Comparison of ENCODE assay signal across 19 mouse cellular contexts in the genomic region with DNA sequence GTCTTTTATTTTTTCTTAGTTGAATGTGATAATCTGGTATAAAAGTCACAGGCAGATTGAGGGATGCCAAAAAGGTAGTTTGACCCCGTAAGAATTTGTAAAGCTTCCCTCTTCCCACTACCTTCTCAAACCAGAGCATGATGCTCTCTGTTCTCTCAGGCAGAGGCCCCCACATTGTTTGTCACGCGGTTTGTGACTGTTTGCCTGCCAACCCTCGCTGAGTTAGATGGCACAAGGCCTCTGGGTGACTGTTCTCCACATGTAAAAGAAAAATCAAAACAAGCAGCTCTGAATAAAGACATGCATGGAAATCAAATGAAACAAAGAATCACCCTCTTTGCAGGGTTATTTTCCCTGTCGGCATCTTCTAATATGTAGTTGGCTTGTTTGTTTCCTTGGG.
DNase-seq lines count a peak whose midpoint lies in the region; ATAC-seq and TF ChIP-seq lines count a peak whose summit lies in the region.
"Had no signal": no experiment of that assay in that cellular context is flagged by ENCODE, and none has a peak within 500 bp of the region (broad histone marks: within the 10 kb centered on the region; RNA-seq: fewer than 3 reads in every experiment).

No protein-coding gene starts in this region.

- ATAC-seq in cerebellum, adult (ENCODE audit: insufficient number of reproducible peaks, low FRiP score, low TSS enrichment): peak; percentile 75
- ATAC-seq: forebrain, embryonic 15.5 days; intestine, embryonic 15.5 days had no signal

- H3K4me3 ChIP-seq in layer of hippocampus, adult 2 months: no peak overlapping the region
- H3K4me3 ChIP-seq: embryonic facial prominence, embryonic 12.5 days; forebrain, embryonic 15.5 days; heart, embryonic 10.5 days; hindbrain, embryonic 13.5 days; intestine, embryonic 15.5 days had no signal

- peak overlapping the region; percentile 77 for H3K27ac ChIP-seq in layer of hippocampus, adult 2 months
- H3K27ac ChIP-seq: embryonic facial prominence, embryonic 12.5 days; forebrain, embryonic 15.5 days; heart, embryonic 10.5 days; hindbrain, embryonic 13.5 days; intestine, embryonic 15.5 days had no signal

- DNase-seq in cerebellum, postnatal 4 days (ENCODE audit: low spot score in 2 of 2): no peak
- DNase-seq in layer of hippocampus, adult 2 months (ENCODE audit: low spot score in 2 of 2): peak in 1 of 2 experiments; percentile 48
- no peak for DNase-seq in layer of hippocampus, adult 8-10 months (ENCODE audit: low spot score in 2 of 2)
- peak; percentile 74 for DNase-seq in cerebellum, adult 9-10 months
- DNase-seq in cerebellum, postnatal 25 days: peak; percentile 64 to 76
- no peak for DNase-seq in left cerebral cortex, adult 18-20 months (ENCODE audit: low spot score in 2 of 2)
- DNase-seq in adrenal gland, postnatal 10 days: no peak
- DNase-seq: adrenal gland, postnatal 25 days; embryo, embryonic 11 days; gastrocnemius, postnatal 36 days; heart, adult 18-20 months; heart, postnatal 10 days; kidney, adult 18-20 months had no signal

- no peak for TF ChIP-seq CTCF in layer of hippocampus, adult 2 months (conservative IDR thresholded peaks at IDR 0.05)

Comparison
In these comparisons a context has a peak if more than half of its experiments do, and no peak if none do; other contexts are left out.
1. DNase-seq: peak in cerebellum, adult 9-10 months (single experiment) and cerebellum, postnatal 25 days (2 of 2); none in cerebellum, postnatal 4 days (0 of 2), layer of hippocampus, adult 8-10 months (0 of 2), left cerebral cortex, adult 18-20 months (0 of 2) and adrenal gland, postnatal 10 days (single experiment).